Mouse (Mus musculus) bone marrow, adult 2 months (tissue): ENCODE measurements around the gene Cd247.

Source experiments
- CTCF ChIP-seq: fragments of 200-500 bp; IDR thresholded peaks from 2 replicates; pipeline ENCODE4 v1.5.1; 2011; ENCODE audit warnings: low read length, control low read depth; ENCODE audit not compliant: control insufficient read depth, insufficient read depth
- POLR2A ChIP-seq: fragments of 200-500 bp; IDR thresholded peaks from 2 replicates; pipeline ENCODE4 v1.6.1; 2011; ENCODE audit warnings: low read depth, mild to moderate bottlenecking, control low read depth, low read length, borderline replicate concordance; ENCODE audit not compliant: control insufficient read depth

GRCm38 (mm10) chr1:165868659-165869058 is 80.2 kb downstream of the Cd247 start:
- TF ChIP-seq CTCF (no peak), POLR2A (no peak)
